Mouse (Mus musculus): Measurements from ENCODE around the gene Igdcc4. TPM values are rescaled to one million over a fixed set of nuclear protein-coding genes. Genes with fewer than 3 reads are reported as not detected.

Igdcc4 gene
- polyA plus RNA-seq, 1 experiment from 2014 or later, result 12.8 TPM

GRCm38 (mm10) chr9:65123552-65124168 is 22.4 kb downstream of the Igdcc4 start:
- peak; percentile 57 for ATAC-seq
- Histone ChIP-seq H3K9me3 (ENCODE audit: control insufficient read depth, low read length) (no peaks in the 10 kb centered on the region), H3K27ac (ENCODE audit: low read depth, low read length) (no peak overlapping the region), H3K36me3 (ENCODE audit: control insufficient read depth, insufficient read depth, low read length) (peaks cover 13% of the 10 kb centered on the region), H3K4me2 (ENCODE audit: low read length) (peak overlapping the region; percentile 64), H3K4me1 (ENCODE audit: control insufficient read depth, insufficient read depth, low read depth, low read length) (peaks cover 5% of the 10 kb centered on the region), H3K9ac (ENCODE audit: low read depth, low read length) (peak overlapping the region; percentile 58), H3K4me3 (ENCODE audit: low read length) (peak overlapping the region; percentile 32), H3K27me3 (replicated peaks; ENCODE audit: control insufficient read depth, insufficient read depth, low read length) (peaks cover 5% of the 10 kb centered on the region)
- 4% methylated on average over 48 of the region's 48 CpGs for WGBS

GRCm38 (mm10) chr9:65128123-65128815 is 27.0 kb downstream of the Igdcc4 start:
- WGBS, result 13% methylated on average over 25 of the region's 25 CpGs
- peak overlapping the region; percentile 16; the same call in 1 of the 2 replicates for H3K4me2 ChIP-seq (ENCODE audit: low read length)

GRCm38 (mm10) chr9:65131717-65132116 is 30.4 kb downstream of the Igdcc4 start:
- ATAC-seq, result no peak
- peaks cover 10% of the 10 kb centered on the region; the same call in 1 of the 2 replicates for H3K36me3 ChIP-seq (ENCODE audit: control insufficient read depth, insufficient read depth, low read length)
- H3K4me1 ChIP-seq (ENCODE audit: control insufficient read depth, insufficient read depth, low read depth, low read length), result no peaks in the 10 kb centered on the region; the same call in 1 of the 2 replicates
- H3K4me2 ChIP-seq (ENCODE audit: low read length), result no peak overlapping the region
- no peaks in the 10 kb centered on the region for H3K27me3 ChIP-seq (replicated peaks; ENCODE audit: control insufficient read depth, insufficient read depth, low read length)
- H3K9me3 ChIP-seq (ENCODE audit: control insufficient read depth, low read length), result no peaks in the 10 kb centered on the region
- H3K9ac ChIP-seq (ENCODE audit: low read depth, low read length), result no peak overlapping the region
- WGBS, result 85% methylated on average over 5 of the region's 5 CpGs
- no peak overlapping the region for H3K27ac ChIP-seq (ENCODE audit: low read depth, low read length)
- no peak overlapping the region for H3K4me3 ChIP-seq (ENCODE audit: low read length)

More at GRCm38 (mm10) chr9:65128123-65128815, 27.0 kb downstream of the Igdcc4 start:
- Histone ChIP-seq H3K4me3 (ENCODE audit: low read length) (no peak overlapping the region), H3K9me3 (ENCODE audit: control insufficient read depth, low read length) (no peaks in the 10 kb centered on the region), H3K36me3 (ENCODE audit: control insufficient read depth, insufficient read depth, low read length) (peaks cover 10% of the 10 kb centered on the region; the same call in 1 of the 2 replicates), H3K27me3 (replicated peaks; ENCODE audit: control insufficient read depth, insufficient read depth, low read length) (no peaks in the 10 kb centered on the region), H3K9ac (ENCODE audit: low read depth, low read length) (no peak overlapping the region), H3K4me1 (ENCODE audit: control insufficient read depth, insufficient read depth, low read depth, low read length) (peaks cover 3% of the 10 kb centered on the region), H3K27ac (ENCODE audit: low read depth, low read length) (no peak overlapping the region)
- ATAC-seq, result 0 out of 2 replicates have a peak, but pooled peaks have one; percentile 12

- no peak overlapping the region for H3K4me3 ChIP-seq (ENCODE audit: low read length)
- 5% methylated on average over 10 of the region's 10 CpGs for WGBS
- H3K9ac ChIP-seq (ENCODE audit: low read depth, low read length), result no peak overlapping the region
Measured at GRCm38 (mm10) chr9:65133739-65134138, 32.5 kb downstream of the Igdcc4 start.

GRCm38 (mm10) chr9:65135126-65135525 is 33.8 kb downstream of the Igdcc4 start:
- Histone ChIP-seq H3K4me1 (ENCODE audit: control insufficient read depth, insufficient read depth, low read depth, low read length) (no peaks in the 10 kb centered on the region; the same call in 1 of the 2 replicates), H3K9me3 (ENCODE audit: control insufficient read depth, low read length) (no peaks in the 10 kb centered on the region), H3K4me3 (ENCODE audit: low read length) (no peak overlapping the region), H3K27ac (ENCODE audit: low read depth, low read length) (no peak overlapping the region), H3K9ac (ENCODE audit: low read depth, low read length) (no peak overlapping the region), H3K4me2 (ENCODE audit: low read length) (no peak overlapping the region), H3K27me3 (replicated peaks; ENCODE audit: control insufficient read depth, insufficient read depth, low read length) (no peaks in the 10 kb centered on the region), H3K36me3 (ENCODE audit: control insufficient read depth, insufficient read depth, low read length) (peaks cover 6% of the 10 kb centered on the region; the same call in 1 of the 2 replicates)
- no peak for ATAC-seq
- WGBS, result 80% methylated on average over 4 of the region's 4 CpGs

More at GRCm38 (mm10) chr9:65133739-65134138, 32.5 kb downstream of the Igdcc4 start:
- peaks cover 6% of the 10 kb centered on the region; the same call in 1 of the 2 replicates for H3K36me3 ChIP-seq (ENCODE audit: control insufficient read depth, insufficient read depth, low read length)
- no peaks in the 10 kb centered on the region for H3K4me1 ChIP-seq (ENCODE audit: control insufficient read depth, insufficient read depth, low read depth, low read length)
- H3K9me3 ChIP-seq (ENCODE audit: control insufficient read depth, low read length), result no peaks in the 10 kb centered on the region
- ATAC-seq, result peak; percentile 46
- H3K27me3 ChIP-seq (replicated peaks; ENCODE audit: control insufficient read depth, insufficient read depth, low read length), result no peaks in the 10 kb centered on the region
- H3K27ac ChIP-seq (ENCODE audit: low read depth, low read length), result no peak overlapping the region
- no peak overlapping the region for H3K4me2 ChIP-seq (ENCODE audit: low read length)

GRCm38 (mm10) chr9:65140491-65140890 is 39.2 kb downstream of the Igdcc4 start:
- peak overlapping the region; percentile 96 for H3K4me3 ChIP-seq (ENCODE audit: low read length)
- no peaks in the 10 kb centered on the region for H3K27me3 ChIP-seq (replicated peaks; ENCODE audit: control insufficient read depth, insufficient read depth, low read length)
- H3K36me3 ChIP-seq (ENCODE audit: control insufficient read depth, insufficient read depth, low read length), result no peaks in the 10 kb centered on the region
- H3K27ac ChIP-seq (ENCODE audit: low read depth, low read length), result peak overlapping the region; percentile 91; the same call in 1 of the 2 replicates
- no peaks in the 10 kb centered on the region for H3K9me3 ChIP-seq (ENCODE audit: control insufficient read depth, low read length)
- H3K4me1 ChIP-seq (ENCODE audit: control insufficient read depth, insufficient read depth, low read depth, low read length), result peaks cover 14% of the 10 kb centered on the region
- H3K9ac ChIP-seq (ENCODE audit: low read depth, low read length), result peak overlapping the region; percentile 95
- no peak for ATAC-seq
- peak overlapping the region; percentile 94 for H3K4me2 ChIP-seq (ENCODE audit: low read length)
- WGBS, result 4% methylated on average over 8 of the region's 8 CpGs

GRCm38 (mm10) chr9:65140936-65141305 is 39.6 kb downstream of the Igdcc4 start, which contains the start of gene Igdcc3:
TSS of gene Igdcc3 (plus strand) at chr9:65141189.
- under 1% methylated on average over 22 of the region's 48 CpGs for WGBS
- Histone ChIP-seq H3K27me3 (replicated peaks; ENCODE audit: control insufficient read depth, insufficient read depth, low read length) (no peaks in the 10 kb centered on the region), H3K4me3 (ENCODE audit: low read length) (peak within 1 kb of the TSS; percentile 96), H3K4me1 (ENCODE audit: control insufficient read depth, insufficient read depth, low read depth, low read length) (peaks cover 14% of the 10 kb centered on the region), H3K4me2 (ENCODE audit: low read length) (peak within 1 kb of the TSS; percentile 94), H3K9me3 (ENCODE audit: control insufficient read depth, low read length) (no peaks in the 10 kb centered on the region), H3K27ac (ENCODE audit: low read depth, low read length) (peak within 1 kb of the TSS; percentile 91), H3K9ac (ENCODE audit: low read depth, low read length) (peak within 1 kb of the TSS; percentile 95), H3K36me3 (ENCODE audit: control insufficient read depth, insufficient read depth, low read length) (no peaks in the 10 kb centered on the region)
- peak; percentile 79 for ATAC-seq

GRCm38 (mm10) chr9:65141306-65141975 is 40.2 kb downstream of the Igdcc4 start:
- H3K4me1 ChIP-seq (ENCODE audit: control insufficient read depth, insufficient read depth, low read depth, low read length), result peaks cover 16% of the 10 kb centered on the region
- under 1% methylated on average over 66 of the region's 73 CpGs for WGBS
- peak overlapping the region; percentile 95 for H3K9ac ChIP-seq (ENCODE audit: low read depth, low read length)
- peak; percentile 62 for ATAC-seq
- H3K27me3 ChIP-seq (replicated peaks; ENCODE audit: control insufficient read depth, insufficient read depth, low read length), result no peaks in the 10 kb centered on the region
- H3K9me3 ChIP-seq (ENCODE audit: control insufficient read depth, low read length), result no peaks in the 10 kb centered on the region
- peak overlapping the region; percentile 96 for H3K4me3 ChIP-seq (ENCODE audit: low read length)
- peak overlapping the region; percentile 94 for H3K4me2 ChIP-seq (ENCODE audit: low read length)
- no peaks in the 10 kb centered on the region for H3K36me3 ChIP-seq (ENCODE audit: control insufficient read depth, insufficient read depth, low read length)
- H3K27ac ChIP-seq (ENCODE audit: low read depth, low read length), result peak overlapping the region; percentile 91

GRCm38 (mm10) chr9:65141976-65142318 is 40.7 kb downstream of the Igdcc4 start:
- peak overlapping the region; percentile 96 for H3K4me3 ChIP-seq (ENCODE audit: low read length)
- no peaks in the 10 kb centered on the region for H3K9me3 ChIP-seq (ENCODE audit: control insufficient read depth, low read length)
- 0% methylated on average over 11 of the region's 17 CpGs for WGBS
- peak overlapping the region; percentile 95 for H3K9ac ChIP-seq (ENCODE audit: low read depth, low read length)
- ATAC-seq, result peak; percentile 24
- H3K27ac ChIP-seq (ENCODE audit: low read depth, low read length), result peak overlapping the region; percentile 91
- peaks cover 16% of the 10 kb centered on the region for H3K4me1 ChIP-seq (ENCODE audit: control insufficient read depth, insufficient read depth, low read depth, low read length)
- no peaks in the 10 kb centered on the region for H3K27me3 ChIP-seq (replicated peaks; ENCODE audit: control insufficient read depth, insufficient read depth, low read length)
- H3K4me2 ChIP-seq (ENCODE audit: low read length), result peak overlapping the region; percentile 94
- H3K36me3 ChIP-seq (ENCODE audit: control insufficient read depth, insufficient read depth, low read length), result no peaks in the 10 kb centered on the region
